Mouse (Mus musculus): ENCODE results near the gene Usp37. TPM values are rescaled to one million over a fixed set of nuclear protein-coding genes. Genes with fewer than 3 reads are reported as not detected.

Usp37 gene
- polyA plus RNA-seq, 1 experiment from 2014 or later = 44.2 TPM

- Histone ChIP-seq H3K4me1 (no peaks in the 10 kb centered on the region), H3K27me3 (no peaks in the 10 kb centered on the region), H3K4me2 (no peak overlapping the region), H3K27ac (no peak overlapping the region), H3K4me3 (replicated peaks) (no peak overlapping the region), H3K9ac (no peak overlapping the region), H3K9me3 (no peaks in the 10 kb centered on the region), H3K36me3 (replicated peaks) (peaks cover 68% of the 10 kb centered on the region)
- no peak for ATAC-seq (ENCODE audit: low FRiP score)
- 91% methylated on average over 19 of the region's 19 CpGs for WGBS
Measured at GRCm38 (mm10) chr1:74439166-74439876, 104.8 kb downstream of the Usp37 start.

GRCm38 (mm10) chr1:74437702-74438427 is 106.2 kb downstream of the Usp37 start:
- H3K9ac ChIP-seq = no peak overlapping the region
- no peak overlapping the region for H3K27ac ChIP-seq
- H3K36me3 ChIP-seq (replicated peaks) = peaks cover 67% of the 10 kb centered on the region
- no peak overlapping the region for H3K4me2 ChIP-seq
- H3K4me3 ChIP-seq (replicated peaks) = no peak overlapping the region
- ATAC-seq (ENCODE audit: low FRiP score) = no peak
- 80% methylated on average over 8 of the region's 8 CpGs for WGBS
- H3K9me3 ChIP-seq = no peaks in the 10 kb centered on the region
- H3K27me3 ChIP-seq = no peaks in the 10 kb centered on the region
- H3K4me1 ChIP-seq = no peaks in the 10 kb centered on the region

DNA sequence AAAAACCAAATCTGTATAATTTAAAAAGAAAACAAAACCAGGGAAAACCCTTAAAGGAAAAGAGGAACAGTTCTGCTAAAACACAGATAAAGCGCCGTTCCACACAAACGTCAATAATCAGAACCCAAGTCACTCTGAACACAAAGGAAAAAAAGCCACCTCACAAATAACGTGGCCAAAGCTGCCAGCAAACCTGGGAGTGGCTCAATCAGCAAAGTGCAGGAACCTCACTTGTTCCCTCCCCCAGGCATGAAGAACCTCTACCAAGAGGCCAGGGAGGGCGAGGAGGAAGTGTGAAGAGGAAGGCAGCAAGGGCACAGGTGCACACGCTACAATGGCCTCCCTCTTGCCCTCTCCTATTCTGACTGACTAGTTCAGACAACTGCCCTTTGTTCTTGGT is 108.5 kb downstream of the Usp37 start:
- peaks cover 53% of the 10 kb centered on the region for H3K36me3 ChIP-seq (replicated peaks)
- H3K27me3 ChIP-seq = no peaks in the 10 kb centered on the region

DNA sequence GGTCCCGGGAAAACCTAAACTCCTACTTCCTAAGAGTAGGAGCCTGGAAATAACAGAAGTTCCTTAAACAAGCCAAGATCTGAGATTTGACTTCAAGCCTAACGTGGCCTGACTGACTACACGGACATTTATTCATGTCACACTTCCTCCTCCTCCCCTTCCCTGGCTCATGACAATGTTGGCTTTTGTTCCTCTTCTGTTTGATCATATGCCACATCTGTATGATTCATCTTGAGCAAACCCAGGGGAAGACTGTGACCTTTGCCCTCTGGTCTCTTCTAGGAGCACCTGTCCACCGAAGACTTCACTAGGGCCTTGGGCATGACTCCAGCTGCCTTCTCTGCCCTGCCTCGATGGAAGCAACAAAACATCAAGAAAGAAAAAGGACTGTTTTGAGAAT is 109.5 kb downstream of the Usp37 start:
- no peak for ATAC-seq (ENCODE audit: low FRiP score)
- Histone ChIP-seq H3K4me1 (no peaks in the 10 kb centered on the region), H3K9me3 (no peaks in the 10 kb centered on the region), H3K27me3 (no peaks in the 10 kb centered on the region), H3K9ac (no peak overlapping the region), H3K27ac (no peak overlapping the region), H3K4me3 (replicated peaks) (no peak overlapping the region), H3K4me2 (no peak overlapping the region), H3K36me3 (replicated peaks) (peaks cover 44% of the 10 kb centered on the region)
- WGBS = 77% methylated on average over 5 of the region's 5 CpGs

More for the DNA sequence above, 108.5 kb downstream of the Usp37 start:
- Histone ChIP-seq H3K4me1 (no peaks in the 10 kb centered on the region), H3K9ac (no peak overlapping the region), H3K9me3 (no peaks in the 10 kb centered on the region), H3K4me2 (no peak overlapping the region), H3K27ac (no peak overlapping the region), H3K4me3 (replicated peaks) (no peak overlapping the region)
- WGBS = 84% methylated on average over 6 of the region's 6 CpGs
- no peak for ATAC-seq (ENCODE audit: low FRiP score)

DNA sequence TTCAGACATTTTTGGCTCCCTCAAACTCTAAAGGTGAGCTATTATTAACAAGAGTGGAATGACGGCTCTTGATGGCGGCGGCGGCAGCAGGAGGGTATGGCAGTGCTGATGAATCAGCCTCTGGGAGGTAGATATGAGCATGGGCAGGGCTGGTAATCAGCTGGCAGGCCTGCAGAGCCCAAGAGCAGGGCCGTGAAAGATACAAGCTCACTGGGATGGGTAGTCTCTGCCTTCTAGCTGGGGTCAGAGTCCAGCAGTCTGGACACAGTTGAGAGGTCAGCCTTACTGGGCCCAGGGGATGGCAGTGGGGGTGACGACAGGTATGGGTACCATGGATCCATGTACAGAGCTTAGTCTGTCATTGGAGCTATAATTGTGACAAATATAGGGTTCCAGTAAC is 110.9 kb downstream of the Usp37 start:
- no peaks in the 10 kb centered on the region for H3K27me3 ChIP-seq
- no peak overlapping the region for H3K4me3 ChIP-seq (replicated peaks)
- H3K9ac ChIP-seq = no peak overlapping the region
- H3K27ac ChIP-seq = no peak overlapping the region
- no peak for ATAC-seq (ENCODE audit: low FRiP score)
- peaks cover 32% of the 10 kb centered on the region for H3K36me3 ChIP-seq (replicated peaks)
- WGBS = 94% methylated on average over 6 of the region's 6 CpGs
- no peaks in the 10 kb centered on the region for H3K9me3 ChIP-seq
- H3K4me2 ChIP-seq = no peak overlapping the region
- H3K4me1 ChIP-seq = no peaks in the 10 kb centered on the region

GRCm38 (mm10) chr1:74425845-74426244 is 118.2 kb downstream of the Usp37 start:
- H3K4me1 ChIP-seq = no peaks in the 10 kb centered on the region
- H3K36me3 ChIP-seq (replicated peaks) = no peaks in the 10 kb centered on the region
- no peaks in the 10 kb centered on the region for H3K27me3 ChIP-seq
- H3K9me3 ChIP-seq = no peaks in the 10 kb centered on the region
- WGBS = 88% methylated on average over 7 of the region's 7 CpGs
- H3K4me2 ChIP-seq = no peak overlapping the region
- no peak overlapping the region for H3K9ac ChIP-seq
- no peak overlapping the region for H3K4me3 ChIP-seq (replicated peaks)
- H3K27ac ChIP-seq = no peak overlapping the region
- ATAC-seq (ENCODE audit: low FRiP score) = no peak

- no peaks in the 10 kb centered on the region for H3K36me3 ChIP-seq (replicated peaks)
- H3K27me3 ChIP-seq = no peaks in the 10 kb centered on the region
- no peak for ATAC-seq (ENCODE audit: low FRiP score)
- no peak overlapping the region for H3K9ac ChIP-seq
- 0 out of 2 replicates have a peak, but pooled peaks cover 2% of the 10 kb centered on the region for H3K4me1 ChIP-seq
- 38% methylated on average over 8 of the region's 8 CpGs for WGBS
- H3K9me3 ChIP-seq = no peaks in the 10 kb centered on the region
- H3K4me3 ChIP-seq (replicated peaks) = no peak overlapping the region
- H3K27ac ChIP-seq = no peak overlapping the region
- H3K4me2 ChIP-seq = no peak overlapping the region
Measured at GRCm38 (mm10) chr1:74423147-74423546, 120.9 kb downstream of the Usp37 start.

DNA sequence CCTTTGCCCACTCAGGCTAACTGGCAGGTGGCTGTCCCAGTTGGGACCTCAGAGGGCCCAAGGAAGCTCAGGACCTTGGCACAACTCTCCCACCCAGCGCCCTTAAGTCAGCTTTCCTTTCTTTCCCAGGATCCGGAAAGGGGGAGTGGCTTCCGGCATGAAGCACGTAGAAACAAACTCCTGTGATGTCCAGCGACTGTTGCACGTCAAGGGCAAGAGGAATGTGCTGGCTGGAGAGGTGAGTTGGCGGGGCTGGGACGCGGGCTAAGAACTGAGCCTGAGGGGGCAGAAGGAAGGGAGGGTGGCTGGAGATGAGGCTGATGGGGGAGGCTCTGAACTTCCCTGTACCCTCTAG is 124.7 kb downstream of the Usp37 start:
- no peak for ATAC-seq (ENCODE audit: low FRiP score)
- H3K9me3 ChIP-seq = no peaks in the 10 kb centered on the region
- H3K27me3 ChIP-seq = no peaks in the 10 kb centered on the region
- H3K36me3 ChIP-seq (replicated peaks) = no peaks in the 10 kb centered on the region
- no peak overlapping the region for H3K9ac ChIP-seq
- no peak overlapping the region for H3K4me2 ChIP-seq
- no peak overlapping the region for H3K4me3 ChIP-seq (replicated peaks)
- 0 out of 2 replicates have a peak, but pooled peaks cover 2% of the 10 kb centered on the region for H3K4me1 ChIP-seq
- H3K27ac ChIP-seq = no peak overlapping the region
- 77% methylated on average over 9 of the region's 9 CpGs for WGBS

DNA sequence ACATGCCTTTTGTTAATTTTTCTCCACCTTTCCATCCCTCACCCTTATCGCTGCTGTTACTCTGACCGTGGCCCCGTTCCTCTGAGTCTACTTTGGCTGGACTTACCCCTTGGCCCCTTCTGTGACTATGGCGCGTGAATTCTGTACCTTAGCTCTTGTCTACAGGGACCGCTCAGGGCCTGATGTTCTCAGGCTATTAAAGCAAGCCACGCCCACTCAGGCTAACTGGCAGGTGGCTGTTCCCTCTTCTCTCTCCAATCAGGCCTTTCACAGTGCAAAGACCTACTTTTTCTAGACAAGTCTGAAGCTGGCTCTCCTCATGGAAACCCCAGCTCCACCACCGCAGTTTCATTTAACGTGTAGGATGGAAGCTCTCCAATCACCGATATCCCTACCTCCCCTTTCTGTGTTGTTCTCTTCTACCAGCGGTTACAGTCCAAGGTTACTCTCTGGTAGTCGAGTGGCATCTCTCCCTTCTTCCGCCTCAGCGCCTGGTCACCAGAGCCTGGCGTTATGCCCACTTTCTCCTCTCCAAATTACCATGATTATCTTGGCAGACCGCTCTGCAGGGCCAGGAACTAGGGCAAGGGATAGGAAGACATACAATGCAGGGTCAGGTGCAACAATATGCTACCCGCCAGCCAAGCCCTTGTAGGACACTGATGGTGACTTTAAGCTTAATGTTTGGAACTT is 125.2 kb downstream of the Usp37 start:
- Histone ChIP-seq H3K27me3 (no peaks in the 10 kb centered on the region), H3K4me3 (replicated peaks) (no peak overlapping the region), H3K27ac (no peak overlapping the region), H3K9me3 (no peaks in the 10 kb centered on the region), H3K36me3 (replicated peaks) (no peaks in the 10 kb centered on the region), H3K9ac (no peak overlapping the region), H3K4me2 (no peak overlapping the region), H3K4me1 (0 out of 2 replicates have a peak, but pooled peaks cover 2% of the 10 kb centered on the region)
- WGBS = 84% methylated on average over 17 of the region's 17 CpGs
- no peak for ATAC-seq (ENCODE audit: low FRiP score)

- no peaks in the 10 kb centered on the region for H3K27me3 ChIP-seq
- H3K9me3 ChIP-seq = no peaks in the 10 kb centered on the region
- 49% methylated on average over 4 of the region's 4 CpGs for WGBS
- H3K27ac ChIP-seq = no peak overlapping the region
- no peak overlapping the region for H3K9ac ChIP-seq
- ATAC-seq (ENCODE audit: low FRiP score) = no peak
- H3K36me3 ChIP-seq (replicated peaks) = no peaks in the 10 kb centered on the region
- no peak overlapping the region for H3K4me2 ChIP-seq
- no peak overlapping the region for H3K4me3 ChIP-seq (replicated peaks)
- 0 out of 2 replicates have a peak, but pooled peaks cover 2% of the 10 kb centered on the region for H3K4me1 ChIP-seq
Measured at GRCm38 (mm10) chr1:74415143-74415542, 128.9 kb downstream of the Usp37 start.

DNA sequence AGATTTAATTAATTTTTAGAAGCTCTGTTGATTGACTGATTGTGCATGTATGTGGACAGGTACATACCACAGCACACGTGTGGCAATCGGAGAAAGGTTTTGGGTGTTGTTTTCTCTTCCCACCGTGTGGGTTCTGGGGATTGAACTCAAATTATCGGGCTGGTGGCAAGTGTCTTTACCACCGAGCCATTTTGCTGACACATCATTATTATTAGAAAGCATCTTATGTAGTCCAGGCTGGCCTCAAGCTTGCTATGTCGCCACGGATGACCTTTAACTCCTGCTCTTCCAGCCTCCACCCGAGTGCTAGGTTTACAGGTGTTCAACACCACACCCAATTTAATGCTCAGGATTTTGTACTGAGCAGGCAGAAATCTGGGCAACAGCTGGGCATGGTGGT is 131.4 kb downstream of the Usp37 start:
- Histone ChIP-seq H3K9ac (no peak overlapping the region), H3K27me3 (no peaks in the 10 kb centered on the region), H3K4me1 (no peaks in the 10 kb centered on the region), H3K9me3 (no peaks in the 10 kb centered on the region), H3K4me3 (replicated peaks) (no peak overlapping the region), H3K4me2 (no peak overlapping the region), H3K36me3 (replicated peaks) (no peaks in the 10 kb centered on the region), H3K27ac (no peak overlapping the region)
- WGBS = 89% methylated on average over 8 of the region's 8 CpGs
- ATAC-seq (ENCODE audit: low FRiP score) = no peak

GRCm38 (mm10) chr1:74411753-74412325 is 132.2 kb downstream of the Usp37 start:
- no peak for ATAC-seq (ENCODE audit: low FRiP score)
- no peak overlapping the region for H3K27ac ChIP-seq
- H3K36me3 ChIP-seq (replicated peaks) = no peaks in the 10 kb centered on the region
- no peaks in the 10 kb centered on the region for H3K4me1 ChIP-seq
- no peaks in the 10 kb centered on the region for H3K27me3 ChIP-seq
- H3K9me3 ChIP-seq = no peaks in the 10 kb centered on the region
- 49% methylated on average over 2 of the region's 2 CpGs for WGBS
- H3K9ac ChIP-seq = no peak overlapping the region
- H3K4me2 ChIP-seq = no peak overlapping the region
- no peak overlapping the region for H3K4me3 ChIP-seq (replicated peaks)

Measured in forebrain, embryonic 12.5 days (tissue).